Mouse (Mus musculus) limb, embryonic 14.5 days (tissue): ENCODE data around the gene Eln. TPM values are rescaled to one million over a fixed set of nuclear protein-coding genes. Genes with fewer than 3 reads are reported as not detected.

ENCODE experiments used
- ATAC-seq: fragments of 200-750 bp; cut with Nextera tagmentation; 2 replicates; pipeline ENCODE4 v1.8.0; 2017; ENCODE audit warnings: low read depth, moderate number of reproducible peaks, moderate TSS enrichment; ENCODE audit not compliant: low FRiP score
- DNase-seq: peaks from one replicate; pipeline ENCODE4 v3.0.0-alpha.2; 2015; ENCODE audit warnings: low spot score
- H3K27ac ChIP-seq: fragments of 300-500 bp; sonication (generic); replicated peaks from 2 replicates; pipeline ENCODE4 v1.5.1; 2014; ENCODE audit warnings: low read depth, mild to moderate bottlenecking, low read length, moderate library complexity, mixed read lengths
- H3K27me3 ChIP-seq: fragments of 300-500 bp; sonication (generic); 2 replicates; pipeline ENCODE4 v1.6.1; 2014; ENCODE audit warnings: low read length, mixed read lengths; ENCODE audit not compliant: control insufficient read depth, insufficient read depth
- H3K36me3 ChIP-seq: fragments of 300-500 bp; sonication (generic); 2 replicates; pipeline ENCODE4 v1.6.1; 2014; ENCODE audit warnings: mild to moderate bottlenecking, low read length, moderate library complexity, mixed read lengths; ENCODE audit not compliant: control insufficient read depth, insufficient read depth
- H3K4me1 ChIP-seq: fragments of 300-500 bp; sonication (generic); 2 replicates; pipeline ENCODE4 v1.6.1; 2014; ENCODE audit warnings: antibody characterized with exemption, low read length, mixed read lengths; ENCODE audit not compliant: control insufficient read depth, insufficient read depth
- H3K4me2 ChIP-seq: fragments of 300-500 bp; sonication (generic); replicated peaks from 2 replicates; pipeline ENCODE4 v1.6.1; 2014; ENCODE audit warnings: low read depth, mild to moderate bottlenecking, low read length, moderate library complexity; ENCODE audit not compliant: severe bottlenecking
- H3K4me3 ChIP-seq: fragments of 300-500 bp; sonication (generic); replicated peaks from 2 replicates; pipeline ENCODE4 v1.5.1; 2014; ENCODE audit warnings: low read length
- H3K9ac ChIP-seq: fragments of 300-500 bp; sonication (generic); 2 replicates; pipeline ENCODE4 v1.6.1; 2014; ENCODE audit warnings: mild to moderate bottlenecking, low read depth, low read length, moderate library complexity; ENCODE audit not compliant: severe bottlenecking
- H3K9me3 ChIP-seq: fragments of 300-500 bp; sonication (generic); 2 replicates; pipeline ENCODE4 v1.6.1; 2016; ENCODE audit warnings: low read length; ENCODE audit not compliant: control insufficient read depth
- POLR2A ChIP-seq: fragments of 200-500 bp; IDR thresholded peaks from 2 replicates; pipeline ENCODE4 v1.8.0; 2012; ENCODE audit warnings: inconsistent platforms, mild to moderate bottlenecking, moderate library complexity, borderline replicate concordance; ENCODE audit not compliant: insufficient read depth, insufficient read length; ENCODE audit errors: extremely low read depth
- WGBS: fragments of 180-500 bp; shearing (Covaris S2); extraction: QIAGEN DNeasy Blood & Tissue Kit; methylation state at CpG from one replicate; pipeline ENCODE4 v1.1.7; 2014; 5-methylcytosine and 5-hydroxymethylcytosine counted together
- polyA plus RNA-seq, 2 experiments: library from polyadenylated mRNA; depleted of rRNA in 1 of 2; stranded (reverse) in 1 of 2; unstranded in 1 of 2; fragments of >200 nt; fragmentation: Nextera tagmentation in 1 of 2; extraction: Ambion mirVana in 1 of 2; gene quantifications; 2 replicates each; pipeline versions ENCODE4 v1.2.1 to v1.2.3; 2012 to 2014

Gene Eln
- polyA plus RNA-seq (2012; rRNA removed): 249 and 296 TPM in 2 replicates
- 115 and 121 TPM in 2 replicates for polyA plus RNA-seq (2014; fragmentation: Nextera tagmentation; extraction: Ambion mirVana)

GRCm38 (mm10) chr5:134746890-134747511 lies at the start of gene Eln:
Eln (minus strand) TSS chr5:134747323.
- under 1% methylated on average over 23 of the region's 28 CpGs for WGBS
- Histone ChIP-seq H3K4me2 (peak within 1 kb of the TSS; percentile 81), H3K27me3 (no peaks in the 10 kb centered on the region), H3K4me1 (peaks cover 37% of the 10 kb centered on the region), H3K36me3 (no peaks in the 10 kb centered on the region), H3K9ac (peak within 1 kb of the TSS; percentile 72), H3K4me3 (peak within 1 kb of the TSS; percentile 55), H3K9me3 (no peaks in the 10 kb centered on the region), H3K27ac (peak within 1 kb of the TSS; percentile 81)
- ATAC-seq: peak; percentile 60
- peak; percentile 66 for DNase-seq
- TF ChIP-seq POLR2A: no peak

GRCm38 (mm10) chr5:134790080-134790995 lies 43.2 kb upstream of the Eln start:
- H3K27ac ChIP-seq: no peak overlapping the region
- no peak overlapping the region for H3K9ac ChIP-seq
- DNase-seq (peak; percentile 69), ATAC-seq (peak; percentile 53; the same call in 1 of the 2 replicates)
- no peak overlapping the region for H3K4me2 ChIP-seq
- TF ChIP-seq POLR2A: no peak
- H3K4me3 ChIP-seq: no peak overlapping the region
- peaks cover 26% of the 10 kb centered on the region for H3K4me1 ChIP-seq
- H3K9me3 ChIP-seq: 0 out of 2 replicates have a peak, but pooled peaks cover 3% of the 10 kb centered on the region
- H3K27me3 ChIP-seq: no peaks in the 10 kb centered on the region
- H3K36me3 ChIP-seq: no peaks in the 10 kb centered on the region
- WGBS: 27% methylated on average over 15 of the region's 15 CpGs

- no peak overlapping the region for H3K27ac ChIP-seq
- ATAC-seq (peak; percentile 45), DNase-seq (peak; percentile 72)
- 0 out of 2 replicates have a peak overlapping the region, but pooled peaks have one; percentile 16 for H3K9ac ChIP-seq
- 0 out of 2 replicates have a peak, but pooled peaks cover 3% of the 10 kb centered on the region for H3K9me3 ChIP-seq
- H3K36me3 ChIP-seq: no peaks in the 10 kb centered on the region
- H3K4me2 ChIP-seq: no peak overlapping the region
- H3K4me3 ChIP-seq: no peak overlapping the region
- H3K4me1 ChIP-seq: peaks cover 32% of the 10 kb centered on the region
- TF ChIP-seq POLR2A: no peak
- H3K27me3 ChIP-seq: no peaks in the 10 kb centered on the region
- 14% methylated on average over 12 of the region's 12 CpGs for WGBS
These were observed 41.1 kb upstream of the Eln start for GRCm38 (mm10) chr5:134788237-134788636.

- Histone ChIP-seq H3K27ac (no peak overlapping the region), H3K36me3 (no peaks in the 10 kb centered on the region), H3K9ac (no peak overlapping the region), H3K27me3 (no peaks in the 10 kb centered on the region), H3K4me1 (peaks cover 32% of the 10 kb centered on the region), H3K9me3 (no peaks in the 10 kb centered on the region), H3K4me2 (no peak overlapping the region), H3K4me3 (no peak overlapping the region)
- TF ChIP-seq POLR2A: no peak
- ATAC-seq (no peak), DNase-seq (no peak)
- WGBS: 70% methylated on average over 25 of the region's 25 CpGs
These were observed 38.7 kb upstream of the Eln start for GRCm38 (mm10) chr5:134785691-134786371.

- no peaks in the 10 kb centered on the region for H3K9me3 ChIP-seq
- no peak for ATAC-seq
- H3K36me3 ChIP-seq: no peaks in the 10 kb centered on the region
- no peaks in the 10 kb centered on the region for H3K27me3 ChIP-seq
- no peak for TF ChIP-seq POLR2A
- H3K4me3 ChIP-seq: no peak overlapping the region
- WGBS: 42% methylated on average over 2 of the region's 2 CpGs
- DNase-seq: no peak
- H3K27ac ChIP-seq: no peak overlapping the region
- H3K9ac ChIP-seq: no peak overlapping the region
- peaks cover 23% of the 10 kb centered on the region for H3K4me1 ChIP-seq
- no peak overlapping the region for H3K4me2 ChIP-seq
These were observed 36.7 kb upstream of the Eln start for GRCm38 (mm10) chr5:134783794-134784193.
